Mouse (Mus musculus) lung, postnatal 10 days (tissue): Measurements from ENCODE around the gene Atp6v1c2.

Source experiments
- DNase-seq: peaks from one replicate; pipeline ENCODE4 v3.0.0; 2021

The Atp6v1c2 gene

DNA sequence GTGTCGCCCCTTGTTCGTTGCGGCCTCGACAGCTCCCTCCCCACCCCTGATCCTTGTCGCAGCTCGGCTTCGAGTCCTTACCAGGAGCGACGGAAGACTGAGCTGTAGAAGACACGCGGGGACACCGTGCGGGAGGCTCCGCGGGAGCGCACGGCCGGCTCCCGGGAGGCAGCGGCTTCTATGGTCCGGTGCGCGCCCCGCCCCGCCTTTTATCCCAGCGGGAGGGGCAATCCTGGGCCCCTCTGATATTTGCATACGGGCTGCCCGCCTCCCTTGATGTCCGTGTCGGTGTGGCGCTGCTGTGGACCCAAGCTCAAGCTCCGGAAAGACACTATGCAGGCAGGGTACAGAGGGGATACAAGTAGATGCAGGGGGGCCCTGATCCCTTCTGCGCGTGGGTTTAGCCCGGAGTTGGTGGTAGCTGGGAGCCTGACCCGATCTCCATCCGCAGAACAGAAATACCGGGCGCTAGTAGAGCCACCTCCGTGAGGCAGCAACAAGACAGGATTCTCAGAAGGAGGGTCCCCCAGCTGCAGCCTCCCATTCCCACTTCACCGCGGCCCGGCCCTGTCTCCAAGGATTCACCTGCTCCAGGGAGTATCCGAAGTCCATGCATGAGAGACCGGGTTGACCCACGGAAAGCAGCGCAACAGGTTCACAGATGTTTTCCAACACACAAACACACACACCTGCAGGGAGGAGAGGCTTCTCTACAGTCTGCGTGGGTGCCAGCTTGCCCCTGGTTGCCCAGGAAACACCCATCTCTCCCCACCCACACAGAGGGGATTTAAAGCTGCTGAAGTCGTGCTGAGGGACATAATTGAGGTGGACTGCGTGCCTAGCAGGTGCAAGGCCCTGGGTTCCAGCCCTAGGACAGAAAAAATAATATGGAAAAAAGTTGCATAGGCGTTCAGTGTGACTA, 4.3 kb downstream of the Atp6v1c2 start:
- DNase-seq, result peak; percentile 61

DNA sequence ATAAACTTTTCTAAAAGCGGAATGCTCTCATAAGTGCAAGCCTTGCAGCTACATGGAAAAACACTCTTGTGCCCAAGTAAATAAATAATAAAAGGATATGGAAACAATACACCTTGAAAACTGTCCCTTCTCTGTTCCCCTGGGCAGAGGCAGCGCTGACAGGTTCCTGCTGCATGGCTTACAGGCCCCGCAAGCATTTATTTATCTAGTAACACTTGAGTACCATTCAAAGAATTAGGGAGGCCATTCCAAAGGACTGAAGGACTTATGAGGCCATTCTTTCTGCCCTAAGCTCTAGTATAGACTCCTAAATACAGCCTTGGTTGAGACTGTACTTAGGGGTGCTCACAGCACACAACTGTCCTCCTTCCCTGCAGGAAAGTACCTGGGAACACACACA, 10.7 kb downstream of the Atp6v1c2 start:
- peak; percentile 28 for DNase-seq

- no peak for DNase-seq
Observed at GRCm38 (mm10) chr12:17317970-17318369, 11.2 kb downstream of the Atp6v1c2 start.

DNA sequence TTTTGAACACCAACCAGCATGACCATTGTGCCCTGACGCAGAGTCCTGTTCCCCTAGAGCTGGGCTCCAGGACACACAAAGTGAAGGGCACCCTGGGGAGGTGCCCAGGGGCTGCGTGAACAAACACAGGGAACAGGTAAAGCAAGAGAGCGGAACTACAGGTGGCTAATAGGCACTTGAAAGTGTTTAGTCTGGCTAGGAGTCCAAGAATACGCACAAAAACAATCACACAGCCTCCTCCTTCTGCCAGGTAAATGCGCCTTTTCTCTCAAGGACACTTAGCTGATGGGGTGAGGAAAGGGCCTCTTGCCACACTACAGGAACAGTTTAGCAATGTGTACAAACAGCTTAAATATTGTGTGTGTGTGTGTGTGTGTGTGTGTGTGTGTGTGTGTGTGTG, 13.1 kb downstream of the Atp6v1c2 start:
- peak; percentile 68 for DNase-seq

- no peak for DNase-seq
Observed at GRCm38 (mm10) chr12:17310852-17311839, 18.0 kb downstream of the Atp6v1c2 start.

GRCm38 (mm10) chr12:17308246-17308645, 20.9 kb downstream of the Atp6v1c2 start:
- DNase-seq, result no peak

DNA sequence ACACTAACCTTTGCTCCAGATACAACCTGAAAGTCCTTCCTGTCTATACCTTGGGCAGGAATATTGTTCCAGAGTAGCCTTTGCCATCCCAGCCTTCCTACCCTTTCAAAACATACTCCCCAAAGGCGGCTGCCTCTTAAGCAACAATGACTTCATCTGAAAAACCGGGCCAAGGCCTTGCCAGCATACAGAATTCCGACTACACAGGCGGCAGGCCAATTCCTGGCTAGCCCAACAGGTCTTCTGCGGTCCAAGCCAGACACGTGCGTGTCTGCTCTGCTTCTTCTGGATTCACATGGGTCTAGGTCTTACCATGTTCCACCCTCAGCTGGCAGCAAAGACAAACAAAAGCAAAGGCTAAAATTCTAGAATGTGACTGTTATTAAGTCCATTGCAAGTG, 23.7 kb downstream of the Atp6v1c2 start:
- DNase-seq, result no peak

GRCm38 (mm10) chr12:17299902-17300301, 29.3 kb downstream of the Atp6v1c2 start:
- DNase-seq, result no peak

- no peak for DNase-seq
Observed at GRCm38 (mm10) chr12:17296899-17297298, 32.3 kb downstream of the Atp6v1c2 start.

DNA sequence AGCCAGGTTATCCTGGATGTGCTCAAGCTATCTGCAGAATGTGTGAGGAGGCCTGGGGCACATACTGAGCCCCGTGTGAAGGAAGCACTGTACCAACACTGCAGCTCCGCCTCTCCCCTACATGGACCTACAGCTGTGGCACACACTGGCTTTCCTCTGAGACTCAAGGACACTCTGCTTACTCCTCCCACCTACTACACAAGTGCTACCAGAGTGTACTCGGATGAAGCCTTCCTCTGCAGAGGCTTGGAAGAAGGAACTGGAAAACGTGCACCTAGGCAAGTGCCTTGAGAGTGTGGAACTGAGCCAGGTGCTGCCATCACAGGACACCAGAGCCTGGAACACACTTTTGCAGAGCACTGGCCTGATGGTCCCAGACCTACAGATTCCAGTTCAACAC, 38.6 kb downstream of the Atp6v1c2 start:
- peak; percentile 64 for DNase-seq

- DNase-seq, result peak; percentile 63
Observed at GRCm38 (mm10) chr12:17289913-17290312, 39.2 kb downstream of the Atp6v1c2 start.

- DNase-seq, result peak; percentile 27
Observed at GRCm38 (mm10) chr12:17289060-17289459, 40.1 kb downstream of the Atp6v1c2 start.

GRCm38 (mm10) chr12:17288496-17288895, 40.7 kb downstream of the Atp6v1c2 start:
- no peak for DNase-seq

DNA sequence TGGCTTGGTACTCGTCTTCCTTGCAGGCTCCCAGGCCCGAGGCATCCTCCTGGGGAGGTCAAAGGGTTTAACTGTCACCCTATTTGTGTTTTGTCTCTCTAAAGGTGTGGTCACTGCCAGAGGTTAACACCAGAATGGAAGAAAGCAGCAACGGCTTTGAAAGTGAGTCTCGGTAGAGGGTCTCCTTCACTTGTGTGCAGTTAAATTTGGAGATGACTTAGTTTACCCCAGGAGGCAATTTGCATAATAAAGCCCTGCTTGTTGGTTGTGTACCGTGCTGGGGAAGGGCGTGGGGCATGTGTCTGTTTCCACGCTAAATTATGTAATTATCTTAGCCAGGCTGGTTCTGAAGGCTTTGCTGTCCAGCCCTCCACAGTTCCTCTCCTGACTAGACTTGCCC, 55.3 kb downstream of the Atp6v1c2 start:
- DNase-seq, result no peak

GRCm38 (mm10) chr12:17271272-17271671, 57.9 kb downstream of the Atp6v1c2 start:
- DNase-seq, result peak; percentile 50

GRCm38 (mm10) chr12:17267316-17267715, 61.8 kb downstream of the Atp6v1c2 start:
- DNase-seq, result no peak

- DNase-seq, result no peak
Observed at GRCm38 (mm10) chr12:17266673-17266990, 62.5 kb downstream of the Atp6v1c2 start.

DNA sequence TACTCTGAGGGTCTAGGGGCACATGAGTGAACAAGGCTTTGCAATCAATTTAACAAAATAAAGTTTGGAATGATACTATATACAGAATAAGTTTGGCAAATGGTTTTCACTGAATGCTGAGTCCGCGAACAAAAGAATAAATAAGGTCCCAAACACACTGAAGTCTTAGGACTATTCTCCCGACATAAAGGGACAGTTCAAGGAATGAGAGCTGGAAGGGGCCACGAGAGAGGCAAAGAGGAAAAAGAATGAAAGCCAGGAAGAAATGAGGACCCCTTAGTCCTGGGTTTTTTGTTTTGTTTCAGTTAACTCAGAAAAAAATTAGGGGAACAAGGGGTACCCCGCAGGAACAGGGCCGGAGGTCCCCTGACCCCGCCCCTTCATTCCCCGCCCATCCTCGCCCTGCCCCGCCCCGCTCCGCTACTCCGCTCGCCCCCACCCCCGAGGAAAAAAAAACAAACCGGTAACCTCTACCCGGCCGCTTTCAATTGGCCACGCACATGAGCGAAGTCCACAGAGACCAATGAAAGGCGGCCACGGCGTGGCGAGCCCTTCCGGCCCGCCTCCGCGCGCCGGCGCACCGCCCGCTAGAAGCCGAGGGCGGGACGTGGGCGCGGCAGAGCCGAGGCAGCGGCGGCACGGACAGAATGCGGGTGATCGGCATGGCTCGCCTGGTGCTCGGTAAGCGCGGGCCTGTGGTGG, 63.0 kb downstream of the Atp6v1c2 start, which contains the start of gene Pdia6:
Pdia6 (plus strand) TSS at position 575 of the 702 bp plus-strand sequence.
- peak; percentile 95 for DNase-seq

- DNase-seq, result no peak
Observed at GRCm38 (mm10) chr12:17264826-17265225, 64.3 kb downstream of the Atp6v1c2 start.

DNA sequence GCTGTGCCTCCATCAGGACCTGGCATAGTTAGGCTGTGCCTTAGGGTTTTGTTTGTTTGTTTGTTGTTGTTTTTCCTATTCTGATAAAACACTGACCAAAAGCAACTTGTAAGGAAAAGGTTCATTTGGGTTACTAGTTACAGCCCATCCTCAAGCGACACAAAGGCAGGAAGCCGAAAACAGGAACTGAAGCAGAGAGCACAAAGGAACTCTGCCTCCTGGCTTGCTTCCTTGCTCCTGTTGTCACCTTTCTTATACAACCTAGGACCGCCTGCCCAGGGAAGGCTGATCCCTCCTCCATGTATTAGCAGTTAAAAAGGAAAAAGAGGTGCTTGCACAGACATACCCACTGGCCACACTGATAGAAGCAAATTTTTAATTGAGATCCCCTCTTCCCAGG, 65.3 kb downstream of the Atp6v1c2 start:
- no peak for DNase-seq

- DNase-seq, result no peak
Observed at GRCm38 (mm10) chr12:17261005-17261404, 68.2 kb downstream of the Atp6v1c2 start.

DNA sequence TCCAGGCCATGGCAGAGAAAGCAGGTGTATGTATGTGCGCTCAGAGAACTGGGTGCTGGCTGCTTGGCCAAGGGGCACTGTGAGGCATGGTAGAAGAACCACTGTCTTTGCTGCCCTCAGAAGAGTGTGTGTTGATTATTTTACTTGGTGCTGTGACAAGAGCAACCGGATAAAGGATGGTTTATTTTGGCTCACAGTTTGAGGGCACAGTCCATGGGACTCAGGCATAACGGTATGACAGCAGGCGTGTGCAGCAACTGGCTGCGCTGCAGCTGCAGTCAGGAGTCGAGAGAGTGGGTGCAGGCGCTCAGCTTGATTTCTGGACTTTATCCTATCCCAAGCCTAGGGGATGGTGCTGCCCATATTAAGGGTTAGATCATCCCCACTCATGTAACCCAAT, 70.7 kb downstream of the Atp6v1c2 start:
- DNase-seq, result no peak

- peak; percentile 76 for DNase-seq
Observed at GRCm38 (mm10) chr12:17256905-17257304, 72.3 kb downstream of the Atp6v1c2 start.
